Mouse (Mus musculus): ENCODE data around the gene Tcl1b2. TPM values are rescaled to one million over a fixed set of nuclear protein-coding genes. Genes with fewer than 3 reads are reported as not detected.

Gene Tcl1b2
- polyA plus RNA-seq (2014; fragmentation: Nextera tagmentation; extraction: Ambion mirVana) = not detected in 2 replicates

- WGBS = 80% methylated on average over 3 of the region's 3 CpGs
Measured at GRCm38 (mm10) chr12:105145714-105146113, at the start of gene Tcl1b2. Gene Tcl1b2, plus strand, starts transcription at chr12:105146014.

GRCm38 (mm10) chr12:105099466-105100044 is 46.3 kb upstream of the Tcl1b2 start:
- H3K9me3 ChIP-seq (ENCODE audit: control insufficient read depth, low read length) = no peaks in the 10 kb centered on the region
- H3K4me1 ChIP-seq (ENCODE audit: control insufficient read depth, insufficient read depth, low read length) = no peaks in the 10 kb centered on the region
- H3K27me3 ChIP-seq (ENCODE audit: control insufficient read depth, insufficient read depth, low read length) = no peaks in the 10 kb centered on the region
- no peak overlapping the region for H3K4me3 ChIP-seq (ENCODE audit: low read depth, low read length)
- no peak overlapping the region for H3K27ac ChIP-seq (replicated peaks; ENCODE audit: low read depth, low read length)
- WGBS = 58% methylated on average over 9 of the region's 9 CpGs
- H3K4me2 ChIP-seq (ENCODE audit: low read depth, severe bottlenecking) = no peak overlapping the region
- no peak overlapping the region for H3K9ac ChIP-seq (ENCODE audit: low read length)
- H3K36me3 ChIP-seq (ENCODE audit: control insufficient read depth, insufficient read depth, low read length) = no peaks in the 10 kb centered on the region
- ATAC-seq (ENCODE audit: insufficient number of reproducible peaks, low FRiP score, low TSS enrichment, low read depth) (no peak), DNase-seq (ENCODE audit: low spot score) (no peak)

More at GRCm38 (mm10) chr12:105145714-105146113, at the start of gene Tcl1b2:
- H3K27ac ChIP-seq (replicated peaks; ENCODE audit: low read depth, low read length) = no peak within 1 kb of the TSS
- no peak within 1 kb of the TSS for H3K4me3 ChIP-seq (ENCODE audit: low read depth, low read length)
- no peaks in the 10 kb centered on the region for H3K36me3 ChIP-seq (ENCODE audit: control insufficient read depth, insufficient read depth, low read length)
- H3K9me3 ChIP-seq (ENCODE audit: control insufficient read depth, low read length) = no peaks in the 10 kb centered on the region
- H3K4me1 ChIP-seq (ENCODE audit: control insufficient read depth, insufficient read depth, low read length) = no peaks in the 10 kb centered on the region
- no peak for DNase-seq (ENCODE audit: low spot score)
- no peak within 1 kb of the TSS for H3K9ac ChIP-seq (ENCODE audit: low read length)
- H3K27me3 ChIP-seq (ENCODE audit: control insufficient read depth, insufficient read depth, low read length) = no peaks in the 10 kb centered on the region
- no peak for ATAC-seq (ENCODE audit: insufficient number of reproducible peaks, low FRiP score, low TSS enrichment, low read depth)
- no peak within 1 kb of the TSS for H3K4me2 ChIP-seq (ENCODE audit: low read depth, severe bottlenecking)

GRCm38 (mm10) chr12:105102901-105103300 is 42.9 kb upstream of the Tcl1b2 start:
- Histone ChIP-seq H3K9me3 (ENCODE audit: control insufficient read depth, low read length) (no peaks in the 10 kb centered on the region), H3K4me1 (ENCODE audit: control insufficient read depth, insufficient read depth, low read length) (no peaks in the 10 kb centered on the region), H3K36me3 (ENCODE audit: control insufficient read depth, insufficient read depth, low read length) (no peaks in the 10 kb centered on the region), H3K27me3 (ENCODE audit: control insufficient read depth, insufficient read depth, low read length) (no peaks in the 10 kb centered on the region), H3K4me3 (ENCODE audit: low read depth, low read length) (no peak overlapping the region), H3K9ac (ENCODE audit: low read length) (no peak overlapping the region), H3K4me2 (ENCODE audit: low read depth, severe bottlenecking) (no peak overlapping the region), H3K27ac (replicated peaks; ENCODE audit: low read depth, low read length) (no peak overlapping the region)
- 58% methylated on average over 8 of the region's 8 CpGs for WGBS
- no peak for ATAC-seq (ENCODE audit: insufficient number of reproducible peaks, low FRiP score, low TSS enrichment, low read depth)
- DNase-seq (ENCODE audit: low spot score) = no peak

- no peaks in the 10 kb centered on the region for H3K27me3 ChIP-seq (ENCODE audit: control insufficient read depth, insufficient read depth, low read length)
- DNase-seq (ENCODE audit: low spot score) = peak; percentile 92
- H3K4me1 ChIP-seq (ENCODE audit: control insufficient read depth, insufficient read depth, low read length) = no peaks in the 10 kb centered on the region
- no peak overlapping the region for H3K4me3 ChIP-seq (ENCODE audit: low read depth, low read length)
- no peak overlapping the region for H3K9ac ChIP-seq (ENCODE audit: low read length)
- WGBS = 7% methylated on average over 4 of the region's 4 CpGs
- H3K36me3 ChIP-seq (ENCODE audit: control insufficient read depth, insufficient read depth, low read length) = no peaks in the 10 kb centered on the region
- no peaks in the 10 kb centered on the region for H3K9me3 ChIP-seq (ENCODE audit: control insufficient read depth, low read length)
- H3K4me2 ChIP-seq (ENCODE audit: low read depth, severe bottlenecking) = no peak overlapping the region
- no peak overlapping the region for H3K27ac ChIP-seq (replicated peaks; ENCODE audit: low read depth, low read length)
- no peak for ATAC-seq (ENCODE audit: insufficient number of reproducible peaks, low FRiP score, low TSS enrichment, low read depth)
Measured at GRCm38 (mm10) chr12:105104036-105104435, 41.8 kb upstream of the Tcl1b2 start.

GRCm38 (mm10) chr12:105105326-105105725 is 40.5 kb upstream of the Tcl1b2 start:
- no peak for ATAC-seq (ENCODE audit: insufficient number of reproducible peaks, low FRiP score, low TSS enrichment, low read depth)
- Histone ChIP-seq H3K4me3 (ENCODE audit: low read depth, low read length) (no peak overlapping the region), H3K4me1 (ENCODE audit: control insufficient read depth, insufficient read depth, low read length) (no peaks in the 10 kb centered on the region), H3K27ac (replicated peaks; ENCODE audit: low read depth, low read length) (no peak overlapping the region), H3K27me3 (ENCODE audit: control insufficient read depth, insufficient read depth, low read length) (no peaks in the 10 kb centered on the region), H3K9ac (ENCODE audit: low read length) (no peak overlapping the region), H3K36me3 (ENCODE audit: control insufficient read depth, insufficient read depth, low read length) (no peaks in the 10 kb centered on the region), H3K9me3 (ENCODE audit: control insufficient read depth, low read length) (no peaks in the 10 kb centered on the region), H3K4me2 (ENCODE audit: low read depth, severe bottlenecking) (no peak overlapping the region)
- DNase-seq (ENCODE audit: low spot score) = no peak
- WGBS = 84% methylated on average over 5 of the region's 5 CpGs

GRCm38 (mm10) chr12:105108856-105109255 is 37.0 kb upstream of the Tcl1b2 start:
- Histone ChIP-seq H3K27me3 (ENCODE audit: control insufficient read depth, insufficient read depth, low read length) (no peaks in the 10 kb centered on the region), H3K27ac (replicated peaks; ENCODE audit: low read depth, low read length) (no peak overlapping the region), H3K4me1 (ENCODE audit: control insufficient read depth, insufficient read depth, low read length) (no peaks in the 10 kb centered on the region), H3K9me3 (ENCODE audit: control insufficient read depth, low read length) (no peaks in the 10 kb centered on the region), H3K4me3 (ENCODE audit: low read depth, low read length) (no peak overlapping the region), H3K9ac (ENCODE audit: low read length) (no peak overlapping the region), H3K36me3 (ENCODE audit: control insufficient read depth, insufficient read depth, low read length) (no peaks in the 10 kb centered on the region), H3K4me2 (ENCODE audit: low read depth, severe bottlenecking) (no peak overlapping the region)
- DNase-seq (ENCODE audit: low spot score) (no peak), ATAC-seq (ENCODE audit: insufficient number of reproducible peaks, low FRiP score, low TSS enrichment, low read depth) (no peak)
- 88% methylated on average over 4 of the region's 4 CpGs for WGBS

- ATAC-seq (ENCODE audit: insufficient number of reproducible peaks, low FRiP score, low TSS enrichment, low read depth) (no peak), DNase-seq (ENCODE audit: low spot score) (no peak)
- Histone ChIP-seq H3K4me2 (ENCODE audit: low read depth, severe bottlenecking) (no peak overlapping the region), H3K9ac (ENCODE audit: low read length) (no peak overlapping the region), H3K4me3 (ENCODE audit: low read depth, low read length) (no peak overlapping the region), H3K27me3 (ENCODE audit: control insufficient read depth, insufficient read depth, low read length) (no peaks in the 10 kb centered on the region), H3K36me3 (ENCODE audit: control insufficient read depth, insufficient read depth, low read length) (no peaks in the 10 kb centered on the region), H3K4me1 (ENCODE audit: control insufficient read depth, insufficient read depth, low read length) (no peaks in the 10 kb centered on the region), H3K27ac (replicated peaks; ENCODE audit: low read depth, low read length) (no peak overlapping the region), H3K9me3 (ENCODE audit: control insufficient read depth, low read length) (no peaks in the 10 kb centered on the region)
- 73% methylated on average over 3 of the region's 3 CpGs for WGBS
Measured at GRCm38 (mm10) chr12:105109406-105109805, 36.4 kb upstream of the Tcl1b2 start.

GRCm38 (mm10) chr12:105109812-105110211 is 36.0 kb upstream of the Tcl1b2 start:
- H3K27me3 ChIP-seq (ENCODE audit: control insufficient read depth, insufficient read depth, low read length) = no peaks in the 10 kb centered on the region
- no peak for ATAC-seq (ENCODE audit: insufficient number of reproducible peaks, low FRiP score, low TSS enrichment, low read depth)
- H3K27ac ChIP-seq (replicated peaks; ENCODE audit: low read depth, low read length) = no peak overlapping the region

More at GRCm38 (mm10) chr12:105109812-105110211, 36.0 kb upstream of the Tcl1b2 start:
- Histone ChIP-seq H3K4me1 (ENCODE audit: control insufficient read depth, insufficient read depth, low read length) (no peaks in the 10 kb centered on the region), H3K36me3 (ENCODE audit: control insufficient read depth, insufficient read depth, low read length) (no peaks in the 10 kb centered on the region), H3K9ac (ENCODE audit: low read length) (no peak overlapping the region), H3K4me2 (ENCODE audit: low read depth, severe bottlenecking) (no peak overlapping the region), H3K9me3 (ENCODE audit: control insufficient read depth, low read length) (no peaks in the 10 kb centered on the region), H3K4me3 (ENCODE audit: low read depth, low read length) (no peak overlapping the region)
- DNase-seq (ENCODE audit: low spot score) = no peak
- 66% methylated on average over 4 of the region's 4 CpGs for WGBS
